Mouse (Mus musculus) yolk sac, embryonic 10.5 days (tissue): ENCODE results near the gene Alpk3.
A peak's percentile ranks its signal among the peaks of the same experiment; 100 is the strongest.

Experiments
- DNase-seq: peaks from one replicate; pipeline ENCODE4 v3.0.0-alpha.2; 2017; ENCODE audit warnings: low spot score

Alpk3 gene

DNA sequence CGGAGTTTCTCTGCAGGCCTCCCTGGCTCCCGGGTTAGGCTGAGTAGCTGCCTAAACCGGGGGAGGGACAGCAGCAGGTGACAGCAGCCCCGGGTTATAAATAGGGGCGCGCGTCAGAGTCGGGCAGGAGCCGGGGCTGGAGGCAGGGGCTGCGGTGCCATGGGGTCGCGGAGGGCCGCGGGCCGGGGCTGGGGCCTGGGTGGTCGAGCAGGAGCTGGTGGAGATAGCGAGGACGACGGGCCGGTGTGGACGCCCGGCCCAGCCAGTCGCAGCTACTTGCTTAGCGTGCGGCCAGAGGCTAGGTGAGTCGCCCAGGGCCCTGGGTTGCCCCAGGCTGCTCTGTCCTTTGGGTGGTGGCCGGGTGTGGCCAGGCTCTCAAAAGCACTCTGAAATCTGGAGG lies at the start of gene Alpk3:
Gene Alpk3, plus strand, starts transcription at position 130 of the 400 bp plus-strand sequence.
- no peak for DNase-seq

DNA sequence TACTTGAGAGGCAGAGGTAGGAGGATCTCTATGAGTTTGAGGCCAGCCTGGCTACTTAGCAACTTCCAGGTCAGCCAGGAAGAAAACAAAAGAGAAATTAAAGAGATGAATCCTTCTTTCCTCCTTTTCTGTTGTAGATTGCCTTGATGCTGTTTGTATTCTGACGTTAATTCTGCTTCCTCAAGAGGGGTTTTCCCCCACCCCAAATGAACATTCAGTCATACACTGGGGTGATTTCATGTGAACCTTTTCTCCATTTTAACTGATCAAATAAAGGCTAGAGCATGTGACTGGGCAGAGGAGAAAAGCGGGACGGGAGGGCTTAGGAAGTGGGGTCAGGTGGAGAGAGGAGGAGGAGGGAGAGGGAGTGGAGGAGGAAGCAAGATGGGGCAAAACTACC lies 49.1 kb upstream of the Alpk3 start:
- DNase-seq, result no peak

DNA sequence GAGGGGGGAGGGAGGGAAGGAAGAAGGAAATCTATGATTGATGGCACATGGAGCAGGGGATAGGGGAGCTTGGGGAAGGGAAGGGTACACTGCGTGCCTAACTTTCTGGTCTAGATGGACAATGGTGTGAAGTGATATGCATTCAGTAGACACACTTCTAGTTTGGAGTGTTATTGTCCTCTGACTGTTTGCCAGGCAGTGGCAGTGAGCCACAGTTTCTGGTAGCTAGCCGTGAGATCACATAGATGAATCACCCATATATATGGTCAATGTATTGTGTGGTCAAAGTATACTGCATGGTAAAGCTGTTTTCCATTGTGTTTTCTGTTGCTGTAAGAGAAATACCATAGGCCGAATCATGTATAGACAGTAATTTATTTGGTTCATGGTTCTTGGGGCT lies 45.8 kb upstream of the Alpk3 start:
- DNase-seq, result no peak

DNA sequence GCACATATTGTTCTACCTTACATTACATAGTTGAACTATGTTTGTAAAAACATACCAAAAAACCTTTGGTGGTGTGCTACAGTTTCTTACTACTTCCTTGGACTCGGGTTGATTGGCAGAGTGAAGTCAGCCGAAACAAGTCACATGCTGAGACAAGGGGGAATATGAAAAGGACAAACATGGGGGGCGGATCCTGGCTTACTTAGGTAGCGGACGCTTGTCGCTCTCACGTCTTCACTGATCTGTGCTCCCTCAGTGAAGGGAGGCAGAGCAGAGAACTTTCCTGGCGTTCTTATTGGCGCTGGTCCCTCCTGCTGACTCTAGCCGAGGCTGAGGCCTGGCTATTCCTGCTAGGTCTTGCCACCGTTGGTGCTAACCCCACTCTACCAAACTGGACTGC lies 37.1 kb upstream of the Alpk3 start:
- no peak for DNase-seq

DNA sequence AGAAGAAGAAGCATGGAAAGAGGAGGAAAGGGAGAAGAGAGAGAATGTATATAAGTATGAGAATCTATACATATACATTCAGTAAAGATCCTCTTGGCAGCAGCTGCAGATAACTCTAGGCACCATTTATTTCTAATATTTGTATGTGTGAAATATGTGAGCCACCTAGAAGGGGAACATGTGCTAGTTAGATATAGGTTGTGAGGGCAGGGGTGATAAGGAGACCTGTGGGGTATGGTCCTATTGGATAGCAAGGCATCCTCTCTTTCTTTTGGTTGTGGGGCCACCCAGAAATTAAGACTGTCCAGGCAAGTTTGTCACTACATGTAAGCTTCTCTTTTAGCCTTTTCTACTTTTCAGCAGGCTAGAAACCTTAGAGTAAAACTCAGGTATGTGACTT lies 34.7 kb upstream of the Alpk3 start:
- DNase-seq, result no peak

DNA sequence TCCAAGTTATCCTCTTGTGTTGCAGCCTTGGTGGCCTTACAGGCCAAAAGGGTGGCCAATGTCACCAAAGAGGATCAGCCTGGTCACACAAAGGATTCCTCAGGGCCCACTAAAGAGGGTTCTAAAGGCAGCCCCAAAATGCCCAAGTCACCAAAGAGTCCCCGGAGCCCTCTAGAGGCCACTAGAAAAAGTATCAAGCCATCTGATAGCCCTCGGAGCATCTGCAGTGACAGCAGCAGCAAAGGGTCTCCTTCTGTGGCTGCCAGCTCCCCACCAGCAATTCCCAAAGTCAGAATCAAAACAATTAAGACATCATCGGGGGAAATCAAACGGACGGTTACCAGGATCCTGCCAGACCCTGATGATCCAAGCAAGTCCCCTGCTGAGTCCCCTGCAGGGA lies 33.3 kb upstream of the Alpk3 start:
- DNase-seq, result no peak

DNA sequence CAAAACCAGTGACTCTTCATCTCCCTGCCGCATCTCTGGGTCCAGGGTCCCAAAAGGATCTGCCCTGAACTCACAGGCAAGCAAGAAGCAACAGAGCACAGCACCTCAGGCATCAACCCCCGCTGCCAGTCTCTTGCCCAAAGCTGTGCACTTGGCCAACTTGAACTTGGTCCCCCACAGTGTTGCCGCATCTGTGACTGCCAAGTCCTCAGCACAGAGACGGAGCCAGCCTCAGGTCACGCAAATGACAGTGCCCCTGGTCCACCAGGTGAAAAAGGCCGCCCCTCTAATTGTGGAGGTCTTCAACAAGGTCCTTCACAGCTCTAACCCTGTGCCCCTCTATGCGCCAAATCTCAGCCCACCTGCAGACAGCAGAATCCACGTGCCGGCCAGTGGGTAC lies 32.7 kb upstream of the Alpk3 start:
- DNase-seq, result no peak

DNA sequence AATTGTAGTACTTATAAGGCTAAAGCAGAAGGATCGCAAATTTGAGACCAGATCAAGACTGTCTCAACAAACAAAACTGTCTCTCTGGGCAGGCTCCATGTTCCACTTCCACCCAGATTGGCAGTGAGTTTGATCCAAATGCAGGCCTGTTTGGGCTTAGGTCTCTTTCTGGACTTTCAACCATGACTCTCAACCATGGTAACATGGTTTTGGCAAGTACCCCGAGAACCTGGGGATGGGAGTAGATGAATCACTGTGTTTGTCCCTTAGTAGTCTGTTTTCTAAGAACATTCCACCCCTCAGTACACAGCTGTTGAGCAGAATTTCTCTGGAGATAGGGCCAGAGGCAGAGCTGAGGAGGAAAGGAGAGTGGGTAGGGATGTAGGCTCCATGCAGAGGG lies 31.6 kb upstream of the Alpk3 start:
- no peak for DNase-seq

DNA sequence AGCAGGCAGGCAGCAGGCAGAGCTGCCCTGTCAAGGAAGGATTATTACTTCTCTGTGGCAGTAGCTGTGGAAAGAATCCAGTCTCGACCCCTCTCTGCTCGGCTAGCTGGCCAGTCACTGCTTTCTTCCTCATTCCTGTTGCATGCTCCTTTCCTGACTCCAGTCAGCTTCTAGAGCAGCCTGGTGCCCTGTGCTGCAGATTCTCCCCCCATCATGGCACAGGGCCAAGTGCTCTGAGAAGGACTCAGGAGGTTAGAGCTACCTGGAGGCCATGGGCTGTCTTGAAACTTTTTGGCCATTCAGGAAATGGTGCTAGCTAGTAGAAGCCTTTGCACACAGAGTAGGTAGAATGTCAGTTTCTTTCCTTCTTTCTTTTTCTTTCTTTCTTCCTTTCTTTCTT lies 17.7 kb upstream of the Alpk3 start:
- no peak for DNase-seq

DNA sequence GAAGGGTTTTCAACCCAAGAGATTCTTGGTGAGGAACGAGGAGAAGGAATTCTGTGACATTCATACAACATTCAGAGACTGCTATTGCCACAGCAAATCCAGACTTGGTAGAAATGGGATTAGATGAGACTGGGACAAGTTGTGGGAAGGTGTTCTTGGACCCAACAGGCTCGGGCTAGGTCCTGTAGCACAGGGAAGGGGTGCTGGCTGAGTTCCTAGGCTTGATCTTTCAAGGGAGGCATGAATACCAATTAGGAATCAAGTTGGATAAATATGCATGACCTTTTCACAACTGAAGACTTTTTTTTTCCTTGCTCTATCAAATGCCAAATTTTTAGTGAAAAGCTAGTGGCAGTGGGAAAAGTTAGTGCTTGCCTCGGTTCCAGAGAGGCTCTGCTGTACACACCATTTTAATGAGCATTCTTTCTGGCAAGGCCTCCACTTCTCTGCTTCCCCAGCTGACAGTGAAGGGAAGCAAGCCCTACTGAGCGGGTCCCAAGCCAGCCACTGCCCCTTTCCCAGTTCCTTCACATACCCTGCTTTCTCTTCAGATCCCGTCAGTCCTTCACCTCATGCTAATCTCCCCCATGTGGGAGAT lies 14.3 kb upstream of the Alpk3 start:
- no peak for DNase-seq

DNA sequence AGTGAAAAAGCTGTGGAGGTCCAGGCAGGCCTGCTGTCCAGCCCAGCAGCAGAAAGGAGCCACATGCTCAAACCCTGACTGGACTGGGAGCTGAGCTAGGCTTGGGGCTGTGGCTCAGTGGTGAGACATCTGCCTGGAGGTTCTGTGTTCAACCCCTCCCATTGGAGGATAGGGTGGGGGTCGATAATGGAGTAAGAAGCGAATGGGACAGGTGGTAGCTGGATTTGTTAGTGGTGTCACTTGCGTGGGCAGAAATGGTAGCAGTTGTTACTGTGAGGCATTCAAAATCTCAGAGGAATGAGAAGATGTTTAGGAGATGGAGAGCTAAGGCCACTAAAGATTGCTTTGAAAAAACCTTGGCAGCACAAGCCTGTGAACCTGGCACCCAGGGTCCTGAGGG lies 9.6 kb upstream of the Alpk3 start:
- no peak for DNase-seq

DNA sequence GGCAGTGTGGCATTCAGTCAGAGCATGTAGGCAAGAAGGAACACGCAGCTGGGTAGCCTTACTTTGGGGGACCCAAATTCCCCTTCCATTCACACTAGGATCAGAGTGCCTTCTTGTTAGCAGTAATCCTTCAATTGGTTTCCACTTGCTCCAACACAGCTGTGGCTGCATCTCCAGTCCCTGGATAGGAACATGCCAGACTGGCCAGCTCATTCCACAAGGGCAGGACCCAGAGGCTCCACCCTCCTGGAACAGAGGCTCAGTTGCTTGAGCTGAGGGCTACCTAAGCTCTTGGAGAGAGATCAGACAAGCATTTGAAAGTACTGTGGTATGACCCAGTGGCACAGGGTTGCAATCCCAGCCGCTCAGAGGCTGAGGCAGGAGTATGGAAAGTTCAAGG lies 8.9 kb upstream of the Alpk3 start:
- no peak for DNase-seq

DNA sequence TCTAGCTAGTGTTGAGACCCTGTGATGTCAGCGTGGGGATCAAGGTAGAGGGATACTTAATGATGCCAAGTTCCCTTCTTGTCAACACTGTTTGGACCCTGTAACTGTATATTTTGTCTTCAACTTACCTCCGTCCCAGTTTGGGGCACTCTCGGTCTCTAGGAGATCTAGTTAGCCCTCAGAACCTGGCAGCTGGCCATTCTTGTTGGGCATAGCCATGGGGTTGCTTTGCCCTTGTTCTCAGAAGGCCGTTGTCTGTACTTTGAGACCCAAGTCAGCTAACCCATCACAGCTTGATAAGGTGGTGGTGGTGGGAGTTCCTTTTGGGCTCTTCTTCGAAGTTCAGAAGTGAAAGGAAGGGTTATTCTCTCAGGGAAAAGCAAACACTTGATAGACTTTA lies 7.4 kb upstream of the Alpk3 start:
- no peak for DNase-seq

DNA sequence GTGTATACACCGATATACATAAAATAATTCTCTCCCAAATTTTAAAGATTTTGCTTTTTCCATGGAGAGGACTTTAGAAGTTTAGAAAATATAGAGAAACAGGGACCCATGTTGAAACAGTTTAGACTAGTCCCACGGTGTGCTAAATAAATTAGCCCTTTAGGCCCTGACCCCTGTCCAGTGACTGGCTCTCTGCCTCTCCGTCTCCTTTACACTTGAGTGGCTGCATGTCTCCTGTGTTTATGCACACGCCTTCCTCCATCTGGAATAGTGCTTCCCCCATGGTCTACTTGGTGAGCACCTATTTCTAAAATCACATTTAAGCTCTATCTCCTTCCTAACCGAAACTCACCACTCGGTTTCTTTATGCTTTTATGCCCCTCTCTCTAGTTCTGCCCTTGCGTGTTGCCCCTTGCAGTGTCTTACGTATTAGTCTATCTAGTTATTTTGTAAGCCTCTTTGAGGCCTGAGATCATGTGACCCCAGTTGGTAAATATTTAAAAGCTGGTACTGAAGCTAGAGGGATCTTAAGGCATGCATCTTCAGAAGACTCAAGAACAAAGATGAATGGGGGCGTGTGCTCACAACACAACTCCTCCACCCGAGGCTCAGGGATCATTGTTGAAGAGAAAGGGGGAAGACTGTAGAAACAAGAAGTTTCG lies 1.6 kb upstream of the Alpk3 start:
- DNase-seq, result peak; percentile 36

DNA sequence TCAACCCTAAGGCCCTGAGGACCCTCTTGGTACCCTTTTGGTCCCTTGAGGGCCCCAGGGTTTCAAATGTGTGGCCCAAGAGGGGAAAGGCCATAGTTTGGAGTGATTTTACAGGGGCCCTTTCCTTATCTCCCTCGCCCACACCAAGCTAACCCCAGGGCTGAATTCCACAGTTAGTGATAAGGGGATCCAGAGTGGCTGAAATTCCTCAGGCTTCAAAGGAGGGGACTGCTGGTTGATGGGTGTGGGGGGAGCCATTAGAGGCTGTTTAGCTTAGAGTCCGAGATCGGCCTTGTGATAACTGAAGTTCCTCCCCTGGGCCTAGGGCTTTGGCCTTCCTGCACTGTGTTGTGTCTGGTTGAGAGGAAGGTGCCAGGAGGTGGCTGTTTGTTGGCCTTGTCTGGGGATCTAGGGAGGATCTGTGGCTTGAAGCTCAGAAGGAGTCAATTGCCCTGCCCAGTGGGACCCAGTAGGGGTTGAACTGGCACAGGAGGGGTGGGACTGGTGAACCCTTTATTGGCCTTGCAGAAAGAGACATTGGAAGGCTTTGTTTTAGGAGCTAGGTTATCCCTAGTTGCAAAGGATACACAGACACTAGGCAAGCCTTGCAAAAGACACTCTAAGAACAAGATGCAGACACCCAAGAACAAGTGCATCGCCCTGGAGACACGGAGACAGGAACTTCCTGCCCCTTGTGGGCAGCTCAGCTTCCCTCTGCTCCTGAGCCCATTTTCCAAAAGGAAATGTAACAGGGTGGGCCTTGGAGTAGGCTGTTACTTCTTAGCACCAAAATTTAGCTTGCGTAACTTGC lies 706 bp downstream of the Alpk3 start:
- DNase-seq, result peak; percentile 82

DNA sequence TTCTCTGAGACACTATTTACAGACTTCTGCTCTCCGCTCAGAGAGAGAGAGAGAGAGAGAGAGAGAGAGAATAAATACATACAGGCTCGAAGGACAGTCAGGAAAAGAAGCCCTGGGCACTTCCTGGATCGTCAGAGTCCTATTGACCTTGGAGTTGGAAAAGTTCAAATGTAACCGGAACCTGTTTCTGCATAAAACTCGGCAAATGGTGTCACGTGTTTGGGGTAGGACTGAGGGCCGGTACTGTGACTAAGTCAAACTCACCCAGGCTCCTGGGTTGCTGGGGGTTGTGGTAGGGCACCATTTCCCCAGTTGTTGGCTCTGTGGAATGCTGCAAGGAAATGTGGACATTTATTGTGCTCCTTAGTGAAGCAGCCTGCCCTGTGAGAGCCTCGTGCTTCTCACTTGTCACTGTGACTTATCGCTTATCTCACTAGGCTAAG lies 1.3 kb downstream of the Alpk3 start:
- DNase-seq, result peak; percentile 67

DNA sequence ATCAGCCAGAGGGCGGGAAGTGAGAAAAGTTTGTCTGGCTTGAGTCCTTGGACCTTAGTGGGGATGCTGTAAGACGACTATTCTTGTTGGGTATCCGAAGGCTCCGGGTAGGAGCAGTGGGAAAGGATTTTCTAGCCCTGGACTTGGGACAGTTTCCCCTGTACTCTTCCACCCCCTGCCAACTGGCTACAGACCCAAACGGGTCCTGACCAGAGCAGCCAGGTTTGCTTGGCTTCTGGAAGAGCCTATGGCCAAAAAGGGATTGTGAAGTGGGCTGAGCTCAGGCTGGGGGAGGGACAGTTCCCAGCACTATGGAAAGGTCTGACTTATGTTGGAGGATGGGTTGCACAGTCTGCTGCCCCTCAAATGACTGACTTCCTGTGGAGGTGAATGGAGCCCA lies 2.0 kb downstream of the Alpk3 start:
- no peak for DNase-seq

DNA sequence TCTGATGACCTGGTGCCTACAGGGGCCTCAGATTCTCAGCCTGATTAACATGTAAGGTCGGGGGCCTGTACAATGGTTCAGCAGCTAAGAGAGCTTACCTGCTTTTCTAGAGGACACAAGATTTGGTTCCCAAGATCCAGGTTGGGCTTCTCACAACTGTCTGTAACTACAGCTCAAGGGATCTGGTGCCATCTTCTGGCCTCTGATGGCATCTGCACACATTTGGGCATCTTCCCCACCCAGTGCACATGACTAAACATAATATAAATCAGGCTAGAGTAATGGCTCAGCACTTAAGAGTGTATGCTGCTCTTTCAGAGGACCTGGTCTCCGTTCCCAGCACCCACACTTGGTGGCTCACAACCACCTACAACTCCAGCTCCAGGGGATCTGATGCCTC lies 3.5 kb downstream of the Alpk3 start:
- DNase-seq, result no peak

DNA sequence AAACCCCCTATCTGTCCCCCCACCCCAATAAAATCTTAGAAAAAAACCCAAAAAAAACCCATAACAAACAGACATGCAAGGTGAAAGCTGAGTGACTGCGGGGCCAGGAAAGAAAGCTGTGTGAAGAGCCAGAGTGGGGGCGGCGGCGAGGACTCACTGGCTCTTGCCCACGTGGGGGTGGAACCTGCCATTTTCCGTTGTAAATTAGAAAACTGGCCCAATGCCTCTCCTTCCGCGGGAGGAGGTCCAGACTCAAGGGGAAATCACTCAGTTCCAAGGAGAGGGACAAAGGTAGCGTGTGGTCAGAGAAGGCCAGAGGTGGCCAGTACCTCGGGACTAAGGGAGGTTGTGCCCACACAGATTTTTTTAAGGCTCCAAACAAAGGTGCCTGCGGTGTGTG lies 4.5 kb downstream of the Alpk3 start:
- DNase-seq, result no peak

DNA sequence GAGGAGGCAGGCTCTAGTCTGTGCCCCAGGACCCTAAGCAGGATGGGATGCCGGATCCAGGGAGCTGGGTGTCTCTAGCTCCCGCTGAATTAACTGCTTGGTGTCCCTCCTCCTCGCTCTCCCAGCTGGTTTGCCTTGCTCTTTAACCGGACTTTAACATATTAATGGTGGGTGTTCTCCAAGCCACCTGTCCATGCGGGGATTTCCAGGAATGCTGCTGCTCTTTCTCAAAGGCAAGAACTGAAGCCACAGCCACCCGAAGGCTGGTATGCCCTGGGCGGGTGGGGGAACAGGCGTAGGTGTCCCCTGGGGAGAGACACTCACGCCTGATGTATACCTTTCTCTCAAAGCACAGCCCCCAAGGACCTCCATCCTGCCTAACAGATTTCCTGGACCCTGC lies 5.9 kb downstream of the Alpk3 start:
- DNase-seq, result no peak

DNA sequence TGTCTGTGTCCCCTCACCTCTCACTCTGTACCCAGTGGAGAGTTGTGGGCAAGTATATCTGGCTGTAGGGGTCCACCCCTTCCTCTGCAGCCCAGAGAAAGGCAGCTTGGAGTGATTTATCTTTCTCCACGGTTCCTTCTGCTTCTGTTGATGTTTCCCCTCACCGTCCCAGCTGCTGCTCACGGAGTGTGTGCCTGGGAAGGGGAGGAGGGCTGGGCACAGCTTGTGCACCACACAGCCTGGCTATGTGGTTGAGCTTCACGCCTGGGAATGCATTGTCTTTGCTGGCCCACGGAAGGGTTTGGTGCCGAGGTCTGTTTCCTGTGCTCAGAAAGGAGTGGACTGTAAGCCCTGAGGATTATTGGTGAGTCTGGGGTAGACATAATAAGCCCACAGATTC lies 9.3 kb downstream of the Alpk3 start:
- no peak for DNase-seq

DNA sequence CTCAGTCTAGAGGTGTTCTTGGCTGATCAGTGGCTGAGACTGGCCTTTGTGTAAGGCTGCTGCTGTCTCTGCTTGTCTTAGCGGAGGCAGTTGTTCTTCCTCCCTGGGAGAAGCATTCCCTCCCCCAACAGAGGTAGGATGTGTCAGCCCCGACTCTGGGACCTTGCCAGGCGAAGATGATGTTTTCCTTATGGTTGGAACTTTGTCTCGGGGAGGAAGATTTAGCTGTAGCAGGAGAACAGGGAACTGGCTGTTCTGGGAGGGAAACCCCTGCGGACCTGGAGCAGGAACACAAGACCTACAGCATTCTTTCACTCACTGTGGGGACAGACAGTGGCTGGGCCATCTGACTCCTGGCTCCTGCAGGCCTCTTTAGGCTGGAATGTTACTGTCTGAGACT lies 15.1 kb downstream of the Alpk3 start:
- DNase-seq, result no peak

DNA sequence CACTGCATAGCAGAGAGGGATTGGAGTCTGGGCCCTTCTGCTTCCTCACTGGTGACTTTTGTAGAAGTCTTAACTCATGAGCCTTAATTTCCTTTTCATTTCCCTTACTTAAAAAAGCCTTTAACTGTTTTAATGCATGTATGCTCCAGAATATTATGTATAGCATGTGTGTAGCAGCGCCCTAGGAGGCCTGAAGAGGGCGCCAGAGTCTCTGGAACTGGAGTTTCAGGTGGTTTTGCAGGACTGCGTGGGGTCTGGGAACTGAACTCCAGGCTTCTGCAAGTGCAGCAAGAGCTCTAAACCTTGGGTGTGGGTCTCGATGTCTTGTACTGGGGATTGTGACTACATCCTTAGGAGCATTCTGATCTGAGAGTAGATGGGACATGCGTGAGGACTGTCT lies 15.9 kb downstream of the Alpk3 start:
- no peak for DNase-seq

DNA sequence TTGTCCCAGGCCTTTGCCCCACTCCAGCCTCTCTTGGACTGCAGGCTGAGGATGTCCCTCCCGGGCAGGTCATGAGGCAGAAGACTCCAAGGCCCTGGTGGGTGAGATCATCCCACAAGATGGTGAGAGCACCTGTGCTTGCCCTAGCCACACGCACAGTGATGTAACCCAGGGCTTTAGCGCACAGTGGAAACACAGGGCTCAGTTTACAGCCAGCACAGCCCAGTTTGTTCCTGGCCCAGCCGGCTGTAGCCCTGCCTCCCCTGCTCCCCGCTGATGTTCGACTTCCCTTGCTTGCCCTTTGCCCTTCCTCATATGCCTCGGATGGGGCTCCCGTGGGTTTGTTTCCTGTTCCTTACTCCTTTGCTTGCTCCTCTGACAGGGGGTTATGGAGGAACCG lies 17.1 kb downstream of the Alpk3 start:
- DNase-seq, result peak; percentile 74
